Mouse (Mus musculus) intestine, embryonic 14.5 days (tissue): ENCODE results near the gene Tspan3. TPM values are rescaled to one million over a fixed set of nuclear protein-coding genes. Genes with fewer than 3 reads are reported as not detected.

Experiments used
- ATAC-seq: fragments of 200-750 bp; cut with Nextera tagmentation; replicated peaks from 2 replicates; pipeline ENCODE4 v1.8.0; 2017; ENCODE audit warnings: low read depth, moderate number of reproducible peaks, moderate TSS enrichment, moderate library complexity; ENCODE audit not compliant: low FRiP score, low TSS enrichment
- DNase-seq: peaks from one replicate; pipeline ENCODE4 v3.0.0-alpha.2; 2018; ENCODE audit warnings: low spot score
- H3K27ac ChIP-seq: fragments of 300-500 bp; sonication (generic); 2 replicates; pipeline ENCODE4 v1.5.1; 2014; ENCODE audit warnings: low read depth, mild to moderate bottlenecking, control low read depth
- H3K27me3 ChIP-seq: fragments of 300-500 bp; sonication (generic); replicated peaks from 2 replicates; pipeline ENCODE4 v1.6.1; 2014; ENCODE audit warnings: low read length, control low read depth; ENCODE audit not compliant: control insufficient read depth, insufficient read depth
- H3K36me3 ChIP-seq: fragments of 300-500 bp; sonication (generic); 2 replicates; pipeline ENCODE4 v1.6.1; 2014; ENCODE audit warnings: low read length, control low read depth; ENCODE audit not compliant: control insufficient read depth, insufficient read depth
- H3K4me1 ChIP-seq: fragments of 300-500 bp; sonication (generic); replicated peaks from 2 replicates; pipeline ENCODE4 v1.6.1; 2014; ENCODE audit warnings: low read length, control low read depth, mixed read lengths; ENCODE audit not compliant: control insufficient read depth, insufficient read depth
- H3K4me2 ChIP-seq: fragments of 300-500 bp; sonication (generic); 2 replicates; pipeline ENCODE4 v1.6.1; 2014; ENCODE audit warnings: low read length
- H3K4me3 ChIP-seq: fragments of 300-500 bp; sonication (generic); 2 replicates; pipeline ENCODE4 v1.5.1; 2014; ENCODE audit warnings: low read depth, low read length, control low read depth, mixed read lengths
- H3K9ac ChIP-seq: fragments of 300-500 bp; sonication (generic); 2 replicates; pipeline ENCODE4 v1.6.1; 2014; ENCODE audit warnings: mild to moderate bottlenecking, low read length
- H3K9me3 ChIP-seq: fragments of 300-500 bp; sonication (generic); 2 replicates; pipeline ENCODE4 v1.6.1; 2016; ENCODE audit warnings: low read length, control low read depth; ENCODE audit not compliant: control insufficient read depth
- WGBS: fragments of 180-500 bp; shearing (Covaris S2); extraction: QIAGEN DNeasy Blood & Tissue Kit; methylation state at CpG from one replicate; pipeline ENCODE4 v1.1.7; 2014; 5-methylcytosine and 5-hydroxymethylcytosine counted together
- polyA plus RNA-seq: library from polyadenylated mRNA; unstranded; fragments of >200 nt; fragmentation: Nextera tagmentation; extraction: Ambion mirVana; gene quantifications from 2 replicates; pipeline ENCODE4 v1.2.1, GENCODE M21; 2014

The Tspan3 gene
- polyA plus RNA-seq, 1 experiment from 2014 or later = 477 TPM

DNA sequence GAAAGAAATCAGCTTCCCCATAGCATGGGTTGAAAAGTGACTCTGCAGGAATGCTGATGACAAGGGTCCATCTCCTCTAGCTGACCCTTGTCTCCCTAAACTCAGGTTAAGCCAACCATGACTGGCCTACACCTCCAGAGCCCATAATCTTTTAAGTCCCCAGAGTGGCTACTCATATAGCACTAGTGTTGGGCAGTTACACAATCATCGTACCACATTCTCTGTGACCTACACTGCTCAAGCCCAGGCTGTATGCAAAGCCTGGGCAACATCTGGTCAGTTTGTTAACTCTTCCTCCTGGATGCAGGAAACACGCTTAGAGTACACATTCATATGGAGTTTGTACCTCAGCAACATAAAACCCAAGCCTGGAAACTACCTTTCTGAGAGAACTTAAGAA, 34.9 kb upstream of the Tspan3 start:
- ATAC-seq (no peak), DNase-seq (no peak)
- H3K27ac ChIP-seq = no peak overlapping the region
- H3K9me3 ChIP-seq = no peaks in the 10 kb centered on the region
- H3K9ac ChIP-seq = no peak overlapping the region
- no peak overlapping the region for H3K4me2 ChIP-seq
- no peak overlapping the region for H3K4me3 ChIP-seq
- 65% methylated on average over 2 of the region's 2 CpGs for WGBS
- H3K4me1 ChIP-seq = peaks cover 6% of the 10 kb centered on the region; the same call in 1 of the 2 replicates
- peaks cover 10% of the 10 kb centered on the region for H3K36me3 ChIP-seq
- H3K27me3 ChIP-seq = no peaks in the 10 kb centered on the region

DNA sequence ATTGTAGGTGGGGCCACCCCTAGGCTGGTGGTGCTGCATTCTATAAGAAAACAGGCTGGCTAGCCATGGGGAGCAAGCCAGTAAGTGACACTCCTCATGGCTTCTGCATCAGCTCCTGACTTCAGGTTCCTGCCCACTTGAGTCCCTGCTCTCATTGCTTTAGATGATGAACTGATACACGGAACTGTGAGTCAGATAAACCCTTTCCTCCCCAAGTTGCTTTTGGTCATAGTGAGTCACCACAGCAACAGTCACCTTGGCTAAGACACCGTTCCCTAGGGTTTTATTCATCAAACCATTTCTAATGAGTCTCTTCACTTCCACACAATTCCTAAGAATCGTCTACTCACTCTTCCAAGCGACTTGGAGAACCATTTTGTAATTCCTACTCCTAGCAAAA, 31.6 kb upstream of the Tspan3 start:
- ATAC-seq (no peak), DNase-seq (no peak)
- no peaks in the 10 kb centered on the region for H3K27me3 ChIP-seq
- H3K4me3 ChIP-seq = no peak overlapping the region
- no peaks in the 10 kb centered on the region for H3K36me3 ChIP-seq
- H3K4me2 ChIP-seq = no peak overlapping the region
- no peak overlapping the region for H3K9ac ChIP-seq
- H3K27ac ChIP-seq = no peak overlapping the region
- peaks cover 6% of the 10 kb centered on the region; the same call in 1 of the 2 replicates for H3K4me1 ChIP-seq
- WGBS = 90% methylated on average over 4 of the region's 4 CpGs
- no peaks in the 10 kb centered on the region for H3K9me3 ChIP-seq

DNA sequence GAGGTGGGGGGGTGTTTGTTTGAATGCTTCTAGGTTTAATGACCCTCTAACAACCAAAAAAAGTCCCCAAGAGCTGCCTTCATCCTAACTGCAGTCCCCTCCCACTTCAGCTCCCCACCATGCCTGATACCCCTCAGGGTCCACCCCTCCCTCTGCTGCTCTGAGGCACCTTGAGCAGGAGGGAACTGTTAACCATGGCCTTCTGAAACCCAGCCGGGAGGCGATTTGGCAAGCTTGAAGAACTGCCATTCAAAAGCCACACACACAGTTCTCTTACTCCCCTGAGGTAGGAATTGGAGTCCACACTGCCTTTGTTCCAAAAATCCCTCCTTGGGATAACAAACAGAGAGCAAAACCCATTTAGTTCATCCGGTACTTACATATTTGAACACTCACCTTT, 29.9 kb upstream of the Tspan3 start:
- no peak for DNase-seq

DNA sequence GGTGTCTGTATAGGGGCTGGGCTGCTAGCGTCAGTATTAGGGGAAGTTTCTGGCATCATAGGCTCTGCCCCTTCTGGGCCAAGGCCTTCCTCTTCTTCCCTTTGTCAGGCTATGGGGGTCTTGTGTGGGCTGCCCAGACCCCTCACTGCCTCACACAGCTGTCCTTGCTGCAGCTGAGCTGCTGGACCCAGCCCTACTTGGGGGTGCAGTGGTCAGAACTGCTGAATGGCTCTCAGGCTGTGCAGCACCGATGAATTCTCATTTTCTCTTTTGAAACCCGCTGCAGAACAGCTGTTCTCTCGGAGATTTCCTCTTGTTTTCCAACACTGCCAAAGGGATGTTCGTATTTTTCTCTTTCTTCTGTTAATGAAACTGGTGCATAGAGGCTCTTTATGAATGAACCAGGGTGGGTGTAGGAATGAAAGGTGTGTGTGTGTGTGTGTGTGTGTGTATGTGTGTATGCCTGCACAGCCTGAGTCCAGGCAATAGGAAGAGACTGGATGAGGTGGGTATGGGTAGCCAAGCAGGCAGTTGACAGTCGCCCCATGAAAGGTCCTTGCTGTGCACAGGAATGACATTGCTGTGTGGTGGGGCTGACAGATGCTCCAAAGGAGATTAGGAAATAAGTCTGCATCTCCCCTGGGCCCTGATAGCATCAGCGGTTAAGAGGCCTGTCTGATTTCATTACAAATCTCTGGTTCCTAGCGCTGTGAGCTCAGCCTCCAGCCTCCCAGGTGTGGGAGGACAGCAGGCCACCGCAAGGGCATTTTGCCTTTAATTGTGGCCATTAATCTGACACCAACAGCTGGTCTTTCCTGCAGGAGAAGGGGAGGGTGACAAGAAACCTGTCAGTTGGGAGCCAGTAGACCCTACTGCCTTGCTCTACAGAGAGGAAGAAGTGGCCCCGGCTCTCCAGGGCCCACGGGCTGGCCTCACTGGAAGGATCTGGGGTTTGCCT, 26.5 kb upstream of the Tspan3 start:
- WGBS = 51% methylated on average over 11 of the region's 11 CpGs
- Histone ChIP-seq H3K9me3 (no peaks in the 10 kb centered on the region), H3K27me3 (no peaks in the 10 kb centered on the region), H3K36me3 (no peaks in the 10 kb centered on the region), H3K4me3 (no peak overlapping the region), H3K9ac (no peak overlapping the region), H3K27ac (no peak overlapping the region), H3K4me2 (no peak overlapping the region), H3K4me1 (no peaks in the 10 kb centered on the region)
- DNase-seq = no peak
- no peak for ATAC-seq

More for the DNA sequence above, 29.9 kb upstream of the Tspan3 start:
- H3K9ac ChIP-seq = no peak overlapping the region
- no peak overlapping the region for H3K4me2 ChIP-seq
- no peak overlapping the region for H3K4me3 ChIP-seq
- no peak for ATAC-seq
- H3K36me3 ChIP-seq = no peaks in the 10 kb centered on the region
- H3K27ac ChIP-seq = no peak overlapping the region
- WGBS = 65% methylated on average over 3 of the region's 3 CpGs
- H3K27me3 ChIP-seq = no peaks in the 10 kb centered on the region
- H3K9me3 ChIP-seq = no peaks in the 10 kb centered on the region
- H3K4me1 ChIP-seq = no peaks in the 10 kb centered on the region

DNA sequence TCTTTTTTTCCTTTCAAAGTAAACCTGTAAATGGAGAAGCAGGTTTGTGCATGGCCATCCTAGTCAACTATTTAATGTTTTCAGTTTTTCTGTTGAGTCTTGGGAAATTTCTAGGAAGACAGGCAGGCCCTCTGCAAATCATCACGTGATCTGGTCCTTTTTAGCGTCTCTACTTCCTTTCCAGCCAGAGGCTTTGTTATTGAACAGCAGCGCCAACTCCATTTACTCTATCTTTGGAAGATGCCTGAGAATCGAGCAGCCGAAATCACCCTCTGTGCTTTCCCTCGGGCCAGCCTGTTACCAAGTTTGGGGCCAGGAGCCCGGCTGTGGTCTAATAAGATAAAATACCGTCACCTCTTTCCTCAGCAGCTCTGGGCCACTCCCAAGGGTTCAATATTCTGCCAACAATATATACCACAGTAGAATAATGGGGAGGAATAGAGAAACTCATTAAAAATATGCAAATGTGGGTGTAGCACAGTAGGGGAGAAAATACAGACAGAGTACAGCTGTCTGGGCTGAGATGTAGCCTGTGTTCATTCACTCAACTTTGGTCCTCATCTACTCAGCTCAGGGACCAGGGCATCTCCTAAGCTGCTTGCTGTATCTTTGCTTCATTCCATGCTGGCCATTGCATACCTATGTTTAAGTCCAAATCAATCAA, 15.0 kb upstream of the Tspan3 start:
- Histone ChIP-seq H3K4me1 (peaks cover 7% of the 10 kb centered on the region; the same call in 1 of the 2 replicates), H3K27ac (no peak overlapping the region), H3K27me3 (no peaks in the 10 kb centered on the region), H3K4me3 (no peak overlapping the region), H3K9ac (no peak overlapping the region), H3K36me3 (no peaks in the 10 kb centered on the region), H3K4me2 (no peak overlapping the region), H3K9me3 (no peaks in the 10 kb centered on the region)
- no peak for ATAC-seq
- no peak for DNase-seq
- 34% methylated on average over 8 of the region's 8 CpGs for WGBS

DNA sequence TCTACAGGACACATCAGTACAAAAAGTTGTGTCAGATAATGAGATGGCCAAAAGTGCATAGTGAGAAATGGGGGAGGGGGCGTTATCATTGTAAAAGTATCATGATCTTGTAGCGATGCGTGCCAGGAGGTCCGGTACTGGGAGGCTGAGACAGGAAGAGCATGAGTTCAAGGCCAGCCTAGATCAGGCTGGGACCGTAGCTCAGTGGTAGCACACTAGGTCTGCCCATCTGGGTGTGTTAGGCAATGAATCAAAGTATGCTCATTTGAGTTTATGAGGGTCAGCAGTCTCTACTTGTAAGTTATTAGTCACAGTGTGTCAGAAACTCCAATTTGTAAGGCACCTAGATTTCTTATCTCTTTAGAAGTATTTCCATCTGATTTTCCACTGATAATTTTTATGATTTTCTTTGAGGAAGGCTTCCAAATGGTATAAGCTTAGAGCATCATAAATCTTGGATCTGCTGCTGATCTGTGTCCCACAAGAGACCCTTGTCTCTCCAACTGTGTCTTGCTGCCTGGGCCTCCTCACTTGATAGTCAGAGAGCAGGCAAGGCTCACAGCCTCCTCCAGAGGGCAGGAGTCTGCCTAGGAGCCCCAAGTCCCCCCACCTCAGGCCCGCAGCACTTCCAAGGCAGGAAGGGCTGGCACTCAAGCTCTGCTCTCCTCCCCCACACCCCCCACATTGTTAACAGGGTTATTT, 14.3 kb upstream of the Tspan3 start:
- Histone ChIP-seq H3K9me3 (no peaks in the 10 kb centered on the region), H3K4me3 (no peak overlapping the region), H3K9ac (no peak overlapping the region), H3K27me3 (no peaks in the 10 kb centered on the region), H3K4me2 (no peak overlapping the region), H3K4me1 (peaks cover 7% of the 10 kb centered on the region; the same call in 1 of the 2 replicates), H3K36me3 (no peaks in the 10 kb centered on the region), H3K27ac (no peak overlapping the region)
- DNase-seq = no peak
- no peak for ATAC-seq
- WGBS = 74% methylated on average over 6 of the region's 6 CpGs

DNA sequence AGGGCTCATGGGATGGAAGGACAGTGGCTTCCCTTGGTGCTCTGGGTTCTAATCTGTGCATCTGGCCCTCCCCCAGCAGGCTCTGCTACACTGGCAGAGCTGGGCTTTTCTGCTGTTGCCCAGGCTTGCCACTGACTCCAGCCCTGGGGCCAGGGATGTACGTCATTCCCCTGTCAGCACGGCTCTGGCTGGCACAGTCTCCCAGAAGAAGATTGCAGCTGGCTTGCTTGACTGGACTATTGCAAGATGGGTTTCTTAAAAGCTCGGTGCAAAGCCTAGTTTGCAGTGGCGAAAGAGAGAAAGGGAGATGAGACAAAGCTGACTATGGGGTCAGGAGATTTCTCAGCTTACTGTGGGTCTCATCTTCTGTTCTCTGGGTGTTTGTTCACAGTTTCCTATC, 12.1 kb upstream of the Tspan3 start:
- Histone ChIP-seq H3K4me2 (no peak overlapping the region), H3K9ac (no peak overlapping the region), H3K9me3 (no peaks in the 10 kb centered on the region), H3K4me3 (no peak overlapping the region), H3K27me3 (no peaks in the 10 kb centered on the region), H3K4me1 (peaks cover 7% of the 10 kb centered on the region; the same call in 1 of the 2 replicates), H3K36me3 (no peaks in the 10 kb centered on the region), H3K27ac (no peak overlapping the region)
- DNase-seq (no peak), ATAC-seq (no peak)
- WGBS = 77% methylated on average over 4 of the region's 4 CpGs

DNA sequence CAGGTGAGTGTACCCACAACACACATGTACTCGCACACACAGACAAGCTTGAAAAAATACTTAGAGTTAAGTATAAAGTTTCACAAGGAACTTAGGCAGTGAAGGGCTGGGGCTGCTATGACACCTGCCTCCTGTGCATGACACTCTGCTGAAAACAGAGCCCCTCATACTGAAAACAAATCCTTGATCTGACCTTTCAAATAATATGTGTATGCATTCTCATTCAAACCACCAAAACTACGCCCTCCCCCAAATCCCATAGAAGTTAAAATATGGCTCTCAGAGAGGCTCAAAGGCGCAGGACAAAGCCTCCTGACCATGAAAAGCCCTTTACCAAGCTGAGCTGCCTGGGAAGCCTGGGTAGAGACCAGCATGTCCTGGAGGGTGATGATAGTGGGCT, 10.0 kb upstream of the Tspan3 start:
- H3K9me3 ChIP-seq = no peaks in the 10 kb centered on the region
- 85% methylated on average over 3 of the region's 3 CpGs for WGBS
- H3K4me3 ChIP-seq = no peak overlapping the region
- DNase-seq = no peak
- H3K4me1 ChIP-seq = peaks cover 7% of the 10 kb centered on the region; the same call in 1 of the 2 replicates
- no peaks in the 10 kb centered on the region for H3K27me3 ChIP-seq
- no peak overlapping the region for H3K4me2 ChIP-seq
- H3K9ac ChIP-seq = no peak overlapping the region
- H3K36me3 ChIP-seq = no peaks in the 10 kb centered on the region
- H3K27ac ChIP-seq = no peak overlapping the region
- no peak for ATAC-seq
